ENCODE assay signal across 8 mouse cellular contexts in genomic region chr4:148951821-148952291, GRCm38 (mm10).
DNase-seq lines count a peak whose midpoint lies in the region; ATAC-seq and TF ChIP-seq lines count a peak whose summit lies in the region.

No protein-coding gene starts in this region.

- intact Hi-C loops in heart, adult 2 months (cut with DNase I): loop anchor here (2.0 to 5.0 kb wide), 3 partner anchors 49 to 147 kb away; partner anchors contain the start of gene Casz1
- intact Hi-C loops in left cerebral cortex, postnatal 4 days (cut with DNase I): no loop called here

- H3K9ac ChIP-seq in heart, embryonic 15.5 days: peak overlapping the region; percentile 41; the same call in 1 of the 2 replicates
- no peak overlapping the region for H3K9ac ChIP-seq in heart, adult 2 months (ENCODE audit: low read depth, low read length)
- peak overlapping the region; percentile 70 for H3K9ac ChIP-seq in forebrain, embryonic 13.5 days
- peak overlapping the region; percentile 67 for H3K9ac ChIP-seq in neural tube, embryonic 13.5 days

- no peak for DNase-seq in heart, adult 2 months
- peak; percentile 81 to 90 for DNase-seq in adrenal gland, adult (ENCODE audit: inconsistent age in 2 of 2, low spot score in 1 of 2)
- DNase-seq in left cerebral cortex, postnatal 4 days: peak; percentile 33
- no peak for DNase-seq in ovary, postnatal 14 days (ENCODE audit: low spot score)

- no peak for TF ChIP-seq POLR2A in heart, adult 2 months (IDR thresholded peaks at IDR 0.05; ENCODE audit: insufficient read depth, low read depth, low read length)

- H3K4me2 ChIP-seq in heart, embryonic 15.5 days: peak overlapping the region; percentile 54
- peak overlapping the region; percentile 85 for H3K4me2 ChIP-seq in forebrain, embryonic 13.5 days
- peak overlapping the region; percentile 65 for H3K4me2 ChIP-seq in neural tube, embryonic 13.5 days

- H3K27me3 ChIP-seq in heart, embryonic 15.5 days: peaks cover 26% of the 10 kb centered on the region
- H3K27me3 ChIP-seq in heart, adult 2 months (ENCODE audit: control insufficient read depth, insufficient read depth, low read length): no peaks in the 10 kb centered on the region
- H3K27me3 ChIP-seq in forebrain, embryonic 13.5 days: peaks cover 58% of the 10 kb centered on the region
- peaks cover 85% of the 10 kb centered on the region for H3K27me3 ChIP-seq in neural tube, embryonic 13.5 days

- TF ChIP-seq EP300 in heart, adult 2 months (IDR thresholded peaks at IDR 0.05; ENCODE audit: insufficient read depth, low read depth, low read length): no peak

- 14% methylated on average over 44 of the region's 44 CpGs for WGBS in heart, embryonic 15.5 days
- WGBS in heart, adult 2 months: 47% methylated on average over 44 of the region's 44 CpGs
- WGBS in forebrain, embryonic 13.5 days: 3% methylated on average over 36 of the region's 44 CpGs
- 2% methylated on average over 40 of the region's 44 CpGs for WGBS in neural tube, embryonic 13.5 days

- H3K79me2 ChIP-seq in heart, adult 2 months (replicated peaks; ENCODE audit: control insufficient read depth, insufficient read depth, low read length): no peaks in the 10 kb centered on the region

- H3K9me3 ChIP-seq in heart, embryonic 15.5 days (replicated peaks): no peaks in the 10 kb centered on the region
- no peaks in the 10 kb centered on the region for H3K9me3 ChIP-seq in forebrain, embryonic 13.5 days (replicated peaks)
- H3K9me3 ChIP-seq in neural tube, embryonic 13.5 days: no peaks in the 10 kb centered on the region

- H3K36me3 ChIP-seq in heart, embryonic 15.5 days: peaks cover 42% of the 10 kb centered on the region; the same call in 1 of the 2 replicates
- H3K36me3 ChIP-seq in heart, adult 2 months (ENCODE audit: control insufficient read depth, insufficient read depth, low read length): no peaks in the 10 kb centered on the region
- no peaks in the 10 kb centered on the region for H3K36me3 ChIP-seq in forebrain, embryonic 13.5 days (ENCODE audit: poor library complexity, severe bottlenecking)
- peaks cover 8% of the 10 kb centered on the region; the same call in 1 of the 2 replicates for H3K36me3 ChIP-seq in neural tube, embryonic 13.5 days

- H3K4me1 ChIP-seq in heart, embryonic 15.5 days (replicated peaks): peaks cover 69% of the 10 kb centered on the region
- peaks cover 11% of the 10 kb centered on the region for H3K4me1 ChIP-seq in heart, adult 2 months (ENCODE audit: control insufficient read depth, insufficient read depth, low read length)
- peaks cover 61% of the 10 kb centered on the region for H3K4me1 ChIP-seq in forebrain, embryonic 13.5 days
- H3K4me1 ChIP-seq in neural tube, embryonic 13.5 days (replicated peaks): peaks cover 55% of the 10 kb centered on the region

- no peak for ATAC-seq in heart, embryonic 15.5 days (replicated peaks; ENCODE audit: insufficient number of reproducible peaks, insufficient read depth, low FRiP score, low read depth)
- ATAC-seq in forebrain, embryonic 13.5 days: peak; percentile 20
- ATAC-seq in neural tube, embryonic 13.5 days (ENCODE audit: low read depth): no peak
- ATAC-seq in inflammation-experienced regulatory T-cells, adult 6 months: no peak

- no peak for TF ChIP-seq CTCF in heart, adult 2 months (IDR thresholded peaks at IDR 0.05)

- peak overlapping the region; percentile 37 for H3K4me3 ChIP-seq in heart, embryonic 15.5 days
- H3K4me3 ChIP-seq in heart, adult 2 months: no peak overlapping the region
- peak overlapping the region; percentile 44 for H3K4me3 ChIP-seq in forebrain, embryonic 13.5 days
- peak overlapping the region; percentile 39 for H3K4me3 ChIP-seq in neural tube, embryonic 13.5 days

- peak overlapping the region; percentile 87 for H3K27ac ChIP-seq in heart, embryonic 15.5 days
- H3K27ac ChIP-seq in heart, adult 2 months: no peak overlapping the region
- H3K27ac ChIP-seq in forebrain, embryonic 13.5 days: no peak overlapping the region
- H3K27ac ChIP-seq in neural tube, embryonic 13.5 days (replicated peaks): peak overlapping the region; percentile 78

Comparison
In these comparisons a context has a peak if more than half of its experiments do, and no peak if none do; other contexts are left out.
1. H3K27ac ChIP-seq: peak in heart, embryonic 15.5 days (single experiment) and neural tube, embryonic 13.5 days (single experiment); none in heart, adult 2 months (single experiment) and forebrain, embryonic 13.5 days (single experiment).
2. DNase-seq: peak in adrenal gland, adult (2 of 2) and left cerebral cortex, postnatal 4 days (single experiment); none in heart, adult 2 months (0 of 2) and ovary, postnatal 14 days (single experiment).
3. Peak in every context shown above with its lines, with median percentiles within 50 percentile points of each other: H3K4me2 ChIP-seq.